Mouse (Mus musculus) liver, embryonic 12.5 days (tissue): ENCODE measurements around the gene Tax1bp3. TPM values are rescaled to one million over a fixed set of nuclear protein-coding genes. Genes with fewer than 3 reads are reported as not detected.

ENCODE experiments used
- ATAC-seq: fragments of 200-750 bp; cut with Nextera tagmentation; 2 replicates; pipeline ENCODE4 v1.8.0; 2017; ENCODE audit warnings: moderate number of reproducible peaks, mild to moderate bottlenecking, moderate library complexity
- H3K27ac ChIP-seq: fragments of 300-500 bp; sonication (generic); 2 replicates; pipeline ENCODE4 v1.5.1; 2016; ENCODE audit warnings: mild to moderate bottlenecking
- H3K27me3 ChIP-seq: fragments of 300-500 bp; sonication (generic); replicated peaks from 2 replicates; pipeline ENCODE4 v1.6.1; 2016; ENCODE audit warnings: mild to moderate bottlenecking, moderate library complexity
- H3K36me3 ChIP-seq: fragments of 300-500 bp; sonication (generic); 2 replicates; pipeline ENCODE4 v1.6.1; 2016; ENCODE audit warnings: mild to moderate bottlenecking, moderate library complexity
- H3K4me1 ChIP-seq: fragments of 300-500 bp; sonication (generic); 2 replicates; pipeline ENCODE4 v1.6.1; 2016
- H3K4me2 ChIP-seq: fragments of 300-500 bp; sonication (generic); 2 replicates; pipeline ENCODE4 v1.6.1; 2016; ENCODE audit warnings: mild to moderate bottlenecking, moderate library complexity
- H3K4me3 ChIP-seq: fragments of 300-500 bp; sonication (generic); 2 replicates; pipeline ENCODE4 v1.5.1; 2016; ENCODE audit warnings: mild to moderate bottlenecking, moderate library complexity
- H3K9ac ChIP-seq: fragments of 300-500 bp; sonication (generic); 2 replicates; pipeline ENCODE4 v1.6.1; 2016; ENCODE audit warnings: mild to moderate bottlenecking, moderate library complexity
- H3K9me3 ChIP-seq: fragments of 300-500 bp; sonication (generic); replicated peaks from 2 replicates; pipeline ENCODE4 v1.6.1; 2016; ENCODE audit warnings: mild to moderate bottlenecking, moderate library complexity
- WGBS: fragments of 180-500 bp; shearing (Covaris S2); methylation state at CpG from one replicate; pipeline ENCODE4 v1.1.7; 2016; ENCODE audit not compliant: insufficient replicate concordance; 5-methylcytosine and 5-hydroxymethylcytosine counted together
- polyA plus RNA-seq: library from polyadenylated mRNA; unstranded; fragments of >200 nt; fragmentation: Nextera tagmentation; extraction: Ambion mirVana; gene quantifications from 2 replicates; pipeline ENCODE4 v1.2.1, GENCODE M21; 2016

The Tax1bp3 gene
- polyA plus RNA-seq = 44.2 and 44.5 TPM in 2 replicates

DNA sequence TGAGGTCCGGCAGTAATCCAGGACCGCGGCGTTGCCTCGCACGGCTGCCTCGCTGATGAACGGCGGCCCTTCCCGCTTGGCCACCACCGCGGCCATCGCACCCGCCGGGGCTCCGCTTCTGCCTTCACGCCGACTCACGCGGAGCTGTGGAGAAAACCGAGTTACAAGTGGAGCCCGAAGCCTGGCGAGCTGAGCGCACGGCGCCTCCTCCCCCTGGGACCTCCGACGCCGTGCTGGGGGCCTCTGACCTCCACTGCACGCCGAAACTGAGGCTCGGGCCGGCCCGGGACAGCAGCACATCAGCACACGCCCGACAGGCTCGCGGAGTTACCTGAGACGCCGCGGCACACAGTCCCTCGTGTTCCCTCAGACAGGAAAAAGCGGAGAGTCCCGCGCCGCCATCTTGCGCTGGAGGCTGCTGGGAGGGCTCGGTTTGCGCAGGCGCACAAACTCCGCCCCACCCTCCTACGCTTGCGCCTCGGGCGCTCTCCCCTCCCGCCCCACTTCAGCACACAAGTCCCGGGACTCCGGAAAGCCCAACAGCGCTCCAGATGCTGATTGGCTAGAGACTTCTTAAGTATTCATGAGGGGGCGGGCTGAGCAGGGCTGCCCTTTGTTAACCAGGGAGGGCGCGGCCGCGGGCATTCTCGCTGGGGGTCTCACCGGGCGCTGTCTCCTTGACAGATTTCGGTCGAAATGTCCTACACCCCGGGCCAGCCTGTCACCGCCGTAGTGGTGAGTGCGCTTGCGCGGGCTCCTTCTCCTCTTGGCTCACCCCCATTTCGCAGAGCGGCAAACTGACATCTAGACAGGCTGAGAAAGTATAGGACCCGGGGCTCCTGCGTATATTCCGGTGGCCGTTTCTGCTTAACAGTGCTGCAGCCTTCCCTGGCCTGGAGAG is at the start of gene Tax1bp3, which contains the start of gene Emc6:
Gene Tax1bp3, plus strand, starts transcription at position 476 of the 901 bp plus-strand sequence.
Gene Emc6, minus strand, starts transcription at position 430 of the 901 bp plus-strand sequence.
- Histone ChIP-seq H3K9me3 (no peaks in the 10 kb centered on the region), H3K27me3 (no peaks in the 10 kb centered on the region), H3K27ac (peak within 1 kb of the TSS; percentile 83), H3K4me3 (peak within 1 kb of the TSS; percentile 94), H3K4me1 (peaks cover 43% of the 10 kb centered on the region), H3K9ac (peak within 1 kb of the TSS; percentile 94), H3K4me2 (peak within 1 kb of the TSS; percentile 94), H3K36me3 (peaks cover 38% of the 10 kb centered on the region)
- ATAC-seq = peak; percentile 98
- under 1% methylated on average over 81 of the region's 81 CpGs for WGBS

- 64% methylated on average over 7 of the region's 7 CpGs for WGBS
- no peaks in the 10 kb centered on the region for H3K27me3 ChIP-seq
- H3K4me1 ChIP-seq = peaks cover 42% of the 10 kb centered on the region
- H3K27ac ChIP-seq = no peak overlapping the region
- no peak for ATAC-seq
- no peak overlapping the region for H3K4me3 ChIP-seq
- H3K9me3 ChIP-seq = no peaks in the 10 kb centered on the region
- no peak overlapping the region for H3K4me2 ChIP-seq
- H3K36me3 ChIP-seq = peaks cover 55% of the 10 kb centered on the region
- no peak overlapping the region for H3K9ac ChIP-seq
Observed at GRCm38 (mm10) chr11:73131020-73131419, 45.9 kb upstream of the Tax1bp3 start.

- H3K4me2 ChIP-seq = peak overlapping the region; percentile 85; the same call in 1 of the 2 replicates
- H3K4me3 ChIP-seq = no peak overlapping the region
- peaks cover 56% of the 10 kb centered on the region for H3K4me1 ChIP-seq
- ATAC-seq = no peak
- no peaks in the 10 kb centered on the region for H3K27me3 ChIP-seq
- WGBS = 60% methylated on average over 6 of the region's 6 CpGs
- peaks cover 54% of the 10 kb centered on the region for H3K36me3 ChIP-seq
- H3K9ac ChIP-seq = no peak overlapping the region
- H3K27ac ChIP-seq = no peak overlapping the region
- H3K9me3 ChIP-seq = no peaks in the 10 kb centered on the region
Observed at GRCm38 (mm10) chr11:73132999-73133398, 43.9 kb upstream of the Tax1bp3 start.

- H3K9ac ChIP-seq = peak overlapping the region; percentile 97
Observed at GRCm38 (mm10) chr11:73134222-73134621, 42.7 kb upstream of the Tax1bp3 start.

GRCm38 (mm10) chr11:73136587-73136986 is 40.3 kb upstream of the Tax1bp3 start:
- WGBS = 40% methylated on average over 6 of the region's 6 CpGs

More at GRCm38 (mm10) chr11:73134222-73134621, 42.7 kb upstream of the Tax1bp3 start:
- Histone ChIP-seq H3K27me3 (no peaks in the 10 kb centered on the region), H3K36me3 (peaks cover 54% of the 10 kb centered on the region), H3K4me1 (peaks cover 61% of the 10 kb centered on the region), H3K4me2 (peak overlapping the region; percentile 85), H3K9me3 (no peaks in the 10 kb centered on the region), H3K4me3 (peak overlapping the region; percentile 98; the same call in 1 of the 2 replicates), H3K27ac (no peak overlapping the region)
- no peak for ATAC-seq
- WGBS = 85% methylated on average over 5 of the region's 5 CpGs

DNA sequence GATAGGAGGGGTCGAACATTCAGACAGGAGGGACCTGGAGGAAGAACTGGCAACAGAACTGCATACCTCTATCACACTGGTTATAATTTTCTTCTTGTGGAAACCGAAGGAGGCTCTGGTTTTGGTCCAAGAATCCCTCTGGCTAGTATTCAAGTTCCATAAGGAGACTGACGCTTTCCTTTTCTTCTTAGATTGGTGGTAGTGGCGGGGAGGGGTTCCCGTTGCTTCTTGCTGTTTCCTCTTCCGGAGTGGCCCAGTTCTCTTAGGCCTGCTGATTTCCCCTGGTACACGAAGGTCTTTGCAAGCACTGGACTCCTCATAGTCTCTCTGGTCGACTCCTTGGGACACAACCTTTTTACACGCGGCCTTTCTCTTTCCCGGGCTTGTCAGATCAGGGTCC is 39.8 kb upstream of the Tax1bp3 start:
- Histone ChIP-seq H3K4me2 (peak overlapping the region; percentile 85), H3K27ac (peak overlapping the region; percentile 77), H3K27me3 (no peaks in the 10 kb centered on the region; the same call in 1 of the 2 replicates), H3K36me3 (peaks cover 41% of the 10 kb centered on the region), H3K4me3 (peak overlapping the region; percentile 98), H3K9me3 (no peaks in the 10 kb centered on the region), H3K9ac (peak overlapping the region; percentile 97), H3K4me1 (peaks cover 53% of the 10 kb centered on the region)
- WGBS = 12% methylated on average over 11 of the region's 11 CpGs
- no peak; the same call in 1 of the 2 replicates for ATAC-seq

More at GRCm38 (mm10) chr11:73136587-73136986, 40.3 kb upstream of the Tax1bp3 start:
- Histone ChIP-seq H3K4me2 (peak overlapping the region; percentile 85), H3K36me3 (peaks cover 44% of the 10 kb centered on the region), H3K4me3 (peak overlapping the region; percentile 98), H3K27ac (no peak overlapping the region), H3K27me3 (no peaks in the 10 kb centered on the region; the same call in 1 of the 2 replicates), H3K9me3 (no peaks in the 10 kb centered on the region), H3K4me1 (peaks cover 55% of the 10 kb centered on the region), H3K9ac (peak overlapping the region; percentile 97)
- no peak for ATAC-seq

- Histone ChIP-seq H3K27ac (peak within 1 kb of the TSS; percentile 77), H3K9ac (peak within 1 kb of the TSS; percentile 97), H3K4me3 (peak within 1 kb of the TSS; percentile 98), H3K4me1 (peaks cover 50% of the 10 kb centered on the region), H3K9me3 (no peaks in the 10 kb centered on the region), H3K36me3 (peaks cover 33% of the 10 kb centered on the region), H3K27me3 (no peaks in the 10 kb centered on the region; the same call in 1 of the 2 replicates), H3K4me2 (peak within 1 kb of the TSS; percentile 85)
- WGBS = under 1% methylated on average over 84 of the region's 84 CpGs
- peak; percentile 88 for ATAC-seq
Observed at GRCm38 (mm10) chr11:73137591-73138501, 39.0 kb upstream of the Tax1bp3 start, which contains the start of gene Haspin. Gene Haspin, minus strand, starts transcription at chr11:73138294.

- no peak overlapping the region for H3K4me3 ChIP-seq
- 61% methylated on average over 1 of the region's 1 CpGs for WGBS
- no peaks in the 10 kb centered on the region; the same call in 1 of the 2 replicates for H3K27me3 ChIP-seq
- H3K36me3 ChIP-seq = no peaks in the 10 kb centered on the region
- no peak overlapping the region for H3K9ac ChIP-seq
- ATAC-seq = no peak
- no peaks in the 10 kb centered on the region for H3K4me1 ChIP-seq
- H3K9me3 ChIP-seq = no peaks in the 10 kb centered on the region
- H3K4me2 ChIP-seq = no peak overlapping the region
- H3K27ac ChIP-seq = no peak overlapping the region
Observed at GRCm38 (mm10) chr11:73144261-73144681, 32.6 kb upstream of the Tax1bp3 start.

GRCm38 (mm10) chr11:73146026-73146974 is 30.6 kb upstream of the Tax1bp3 start:
- ATAC-seq = no peak
- no peaks in the 10 kb centered on the region for H3K9me3 ChIP-seq

DNA sequence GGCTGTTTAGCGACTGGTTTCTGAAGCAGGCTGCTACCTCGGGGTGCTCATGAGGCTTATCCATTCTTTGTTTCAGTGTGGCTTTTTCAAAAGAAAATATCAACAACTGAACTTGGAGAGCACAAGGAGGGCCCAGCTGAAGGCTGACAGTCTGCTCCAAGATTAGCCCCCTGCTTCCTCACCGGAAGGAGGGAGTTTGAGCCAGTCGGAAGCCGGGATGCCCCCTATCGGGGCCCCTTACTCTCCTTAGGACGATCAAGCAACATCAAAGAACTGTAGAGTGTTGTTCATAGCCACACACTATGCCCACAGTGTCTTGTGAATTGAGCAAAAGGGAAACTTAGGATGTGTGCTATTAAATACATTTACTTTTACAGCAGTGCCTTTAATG is 29.9 kb upstream of the Tax1bp3 start:
- H3K4me3 ChIP-seq = no peak overlapping the region
- H3K27ac ChIP-seq = no peak overlapping the region
- H3K9ac ChIP-seq = no peak overlapping the region
- no peaks in the 10 kb centered on the region for H3K4me1 ChIP-seq
- no peaks in the 10 kb centered on the region for H3K9me3 ChIP-seq
- no peak overlapping the region for H3K4me2 ChIP-seq
- no peak for ATAC-seq
- H3K27me3 ChIP-seq = no peaks in the 10 kb centered on the region
- no peaks in the 10 kb centered on the region for H3K36me3 ChIP-seq
- 49% methylated on average over 7 of the region's 7 CpGs for WGBS

More at GRCm38 (mm10) chr11:73146026-73146974, 30.6 kb upstream of the Tax1bp3 start:
- Histone ChIP-seq H3K27me3 (no peaks in the 10 kb centered on the region; the same call in 1 of the 2 replicates), H3K27ac (no peak overlapping the region), H3K36me3 (no peaks in the 10 kb centered on the region), H3K4me3 (no peak overlapping the region), H3K9ac (no peak overlapping the region), H3K4me1 (no peaks in the 10 kb centered on the region), H3K4me2 (no peak overlapping the region)
- 56% methylated on average over 11 of the region's 11 CpGs for WGBS
